Mouse (Mus musculus) heart, embryonic 11.5 days (tissue): ENCODE data around the gene Zfand3. TPM values are rescaled to one million over a fixed set of nuclear protein-coding genes. Genes with fewer than 3 reads are reported as not detected.
A peak's percentile ranks its signal among the peaks of the same experiment; 100 is the strongest.

ENCODE experiments used
- ATAC-seq: fragments of 200-750 bp; cut with Nextera tagmentation; replicated peaks from 2 replicates; pipeline ENCODE4 v1.8.0; 2017; ENCODE audit warnings: moderate library complexity; ENCODE audit not compliant: insufficient number of reproducible peaks, low FRiP score, low TSS enrichment
- H3K27ac ChIP-seq: fragments of 300-500 bp; sonication (generic); 2 replicates; pipeline ENCODE4 v1.5.1; 2014; ENCODE audit warnings: mild to moderate bottlenecking, low read depth, low read length
- H3K27me3 ChIP-seq: fragments of 300-500 bp; sonication (generic); 2 replicates; pipeline ENCODE4 v1.6.1; 2014; ENCODE audit warnings: mild to moderate bottlenecking, low read length, mixed read lengths; ENCODE audit not compliant: control insufficient read depth, insufficient read depth
- H3K36me3 ChIP-seq: fragments of 300-500 bp; sonication (generic); 2 replicates; pipeline ENCODE4 v1.6.1; 2014; ENCODE audit warnings: mild to moderate bottlenecking, low read length, moderate library complexity, mixed read lengths; ENCODE audit not compliant: control insufficient read depth, insufficient read depth
- H3K4me1 ChIP-seq: fragments of 300-500 bp; sonication (generic); 2 replicates; pipeline ENCODE4 v1.6.1; 2014; ENCODE audit warnings: low read length; ENCODE audit not compliant: control insufficient read depth, insufficient read depth
- H3K4me2 ChIP-seq: fragments of 300-500 bp; sonication (generic); 2 replicates; pipeline ENCODE4 v1.6.1; 2014; ENCODE audit warnings: mild to moderate bottlenecking, moderate library complexity
- H3K4me3 ChIP-seq: fragments of 300-500 bp; sonication (generic); 2 replicates; pipeline ENCODE4 v1.5.1; 2014; ENCODE audit warnings: low read depth, low read length
- H3K9ac ChIP-seq: fragments of 300-500 bp; sonication (generic); 2 replicates; pipeline ENCODE4 v1.6.1; 2014; ENCODE audit warnings: mild to moderate bottlenecking, low read depth, low read length, moderate library complexity
- H3K9me3 ChIP-seq: fragments of 300-500 bp; sonication (generic); replicated peaks from 2 replicates; pipeline ENCODE4 v1.6.1; 2016; ENCODE audit warnings: low read length; ENCODE audit not compliant: control insufficient read depth
- WGBS: fragments of 180-500 bp; shearing (Covaris S2); extraction: QIAGEN DNeasy Blood & Tissue Kit; methylation state at CpG from one replicate; pipeline ENCODE4 v1.1.7; 2014; ENCODE audit not compliant: insufficient replicate concordance; 5-methylcytosine and 5-hydroxymethylcytosine counted together
- polyA plus RNA-seq: library from polyadenylated mRNA; unstranded; fragments of >200 nt; fragmentation: Nextera tagmentation; extraction: Ambion mirVana; gene quantifications from 2 replicates; pipeline ENCODE4 v1.2.1, GENCODE M21; 2014

Gene Zfand3
- polyA plus RNA-seq, 1 experiment from 2014 or later: 51.4 TPM

DNA sequence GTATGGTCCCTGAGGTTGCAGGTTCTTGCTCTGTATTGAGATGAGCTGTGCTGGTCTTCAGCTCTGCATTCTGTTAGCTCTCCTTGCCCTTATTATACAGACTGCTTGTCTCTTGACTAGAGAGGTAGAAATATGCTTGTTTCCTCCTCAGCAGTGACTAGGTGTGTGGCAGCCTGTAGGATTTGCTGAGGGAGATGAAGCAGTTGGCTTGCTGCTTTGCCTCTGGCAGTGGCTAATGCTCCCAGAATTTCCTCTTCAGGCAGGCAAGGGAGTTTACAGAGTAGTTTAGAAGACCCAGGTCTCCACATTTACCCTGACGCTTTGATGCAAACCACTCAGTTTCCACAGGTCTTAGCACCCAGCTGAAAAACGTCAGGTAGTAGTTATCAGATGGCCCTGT, 189.1 kb downstream of the Zfand3 start:
- no peak overlapping the region for H3K4me2 ChIP-seq
- peaks cover 88% of the 10 kb centered on the region for H3K4me1 ChIP-seq
- H3K27ac ChIP-seq: no peak overlapping the region
- H3K36me3 ChIP-seq: no peaks in the 10 kb centered on the region
- no peak overlapping the region for H3K9ac ChIP-seq
- WGBS: 39% methylated on average over 2 of the region's 2 CpGs
- H3K4me3 ChIP-seq: no peak overlapping the region
- ATAC-seq: no peak
- H3K27me3 ChIP-seq: no peaks in the 10 kb centered on the region
- no peaks in the 10 kb centered on the region for H3K9me3 ChIP-seq

DNA sequence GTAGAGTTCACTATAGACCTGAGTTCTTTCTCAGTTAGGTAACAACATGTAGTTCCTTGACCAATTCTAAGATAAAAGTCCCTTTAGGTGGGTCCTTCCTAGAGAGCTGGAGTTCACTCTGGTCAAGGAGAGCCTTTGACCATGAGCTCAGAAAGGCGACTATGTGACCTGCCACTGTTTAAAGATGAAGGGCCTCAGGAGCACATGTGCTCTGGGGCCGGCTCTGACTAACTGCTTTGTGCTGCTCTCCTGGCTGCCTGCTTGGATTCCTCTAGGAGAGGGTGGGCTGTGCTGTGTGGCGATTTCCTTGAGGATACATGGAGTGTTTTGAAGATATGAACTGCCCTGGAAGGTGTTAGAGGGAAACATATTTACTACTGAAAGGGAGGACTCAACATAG, 189.6 kb downstream of the Zfand3 start:
- 39% methylated on average over 3 of the region's 3 CpGs for WGBS
- no peak overlapping the region for H3K9ac ChIP-seq

DNA sequence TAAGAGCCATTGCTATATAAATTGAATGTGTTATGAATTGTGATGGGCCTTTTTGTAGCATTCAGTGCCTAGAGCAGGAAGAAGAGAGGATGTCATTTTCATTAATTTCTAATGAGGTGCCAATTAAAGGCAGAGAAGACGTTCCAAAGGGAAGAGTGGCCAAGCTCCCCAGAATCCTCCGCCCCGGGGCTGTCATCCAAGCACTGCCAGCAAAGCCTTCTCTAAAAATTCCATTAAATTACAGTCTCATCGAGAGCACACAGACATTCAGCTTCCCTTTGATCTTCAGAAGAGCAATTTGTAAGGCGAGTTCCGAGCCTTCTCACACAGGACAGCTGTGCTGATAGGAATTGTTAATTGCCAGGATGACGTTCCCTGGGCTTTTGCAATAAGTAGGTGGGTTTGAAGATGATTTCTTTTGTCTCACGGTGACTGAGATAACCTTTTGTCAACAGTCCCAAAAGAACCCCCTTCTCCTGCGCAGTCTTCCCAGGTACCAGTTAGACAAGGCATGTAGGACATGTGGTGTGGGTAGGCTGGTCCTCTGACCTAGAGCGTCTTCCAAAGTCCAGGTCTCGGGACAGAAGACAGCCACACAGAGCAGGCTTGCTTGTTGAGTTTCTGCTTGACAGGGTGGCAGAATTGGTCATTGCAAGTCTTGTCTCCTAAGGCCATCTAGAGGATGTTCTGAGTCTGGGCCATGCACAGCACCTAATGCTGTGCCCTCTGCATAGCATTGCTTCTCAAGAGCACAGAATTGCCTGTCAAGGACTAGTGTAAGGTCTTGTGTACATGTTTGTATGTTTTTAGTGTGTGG, 190.3 kb downstream of the Zfand3 start:
- H3K9ac ChIP-seq: peak overlapping the region; percentile 34; the same call in 1 of the 2 replicates
- no peaks in the 10 kb centered on the region for H3K27me3 ChIP-seq
- H3K4me3 ChIP-seq: no peak overlapping the region
- peak overlapping the region; percentile 84 for H3K27ac ChIP-seq
- no peak for ATAC-seq
- H3K9me3 ChIP-seq: no peaks in the 10 kb centered on the region
- peaks cover 93% of the 10 kb centered on the region for H3K4me1 ChIP-seq
- no peaks in the 10 kb centered on the region for H3K36me3 ChIP-seq
- WGBS: 60% methylated on average over 11 of the region's 11 CpGs
- no peak overlapping the region; the same call in 1 of the 2 replicates for H3K4me2 ChIP-seq

More for the DNA sequence above, 189.6 kb downstream of the Zfand3 start:
- no peaks in the 10 kb centered on the region for H3K36me3 ChIP-seq
- H3K9me3 ChIP-seq: no peaks in the 10 kb centered on the region
- peak overlapping the region; percentile 46; the same call in 1 of the 2 replicates for H3K27ac ChIP-seq
- H3K4me1 ChIP-seq: peaks cover 92% of the 10 kb centered on the region
- H3K27me3 ChIP-seq: no peaks in the 10 kb centered on the region
- no peak overlapping the region for H3K4me3 ChIP-seq
- no peak for ATAC-seq
- no peak overlapping the region for H3K4me2 ChIP-seq

- WGBS: 58% methylated on average over 13 of the region's 21 CpGs
- Histone ChIP-seq H3K9ac (peak overlapping the region; percentile 34; the same call in 1 of the 2 replicates), H3K27me3 (no peaks in the 10 kb centered on the region), H3K27ac (peak overlapping the region; percentile 84), H3K4me2 (peak overlapping the region; percentile 1; the same call in 1 of the 2 replicates), H3K4me1 (peaks cover 94% of the 10 kb centered on the region), H3K9me3 (no peaks in the 10 kb centered on the region), H3K36me3 (no peaks in the 10 kb centered on the region), H3K4me3 (no peak overlapping the region)
- ATAC-seq: no peak
These were observed 191.2 kb downstream of the Zfand3 start for GRCm38 (mm10) chr17:30195591-30196183.

DNA sequence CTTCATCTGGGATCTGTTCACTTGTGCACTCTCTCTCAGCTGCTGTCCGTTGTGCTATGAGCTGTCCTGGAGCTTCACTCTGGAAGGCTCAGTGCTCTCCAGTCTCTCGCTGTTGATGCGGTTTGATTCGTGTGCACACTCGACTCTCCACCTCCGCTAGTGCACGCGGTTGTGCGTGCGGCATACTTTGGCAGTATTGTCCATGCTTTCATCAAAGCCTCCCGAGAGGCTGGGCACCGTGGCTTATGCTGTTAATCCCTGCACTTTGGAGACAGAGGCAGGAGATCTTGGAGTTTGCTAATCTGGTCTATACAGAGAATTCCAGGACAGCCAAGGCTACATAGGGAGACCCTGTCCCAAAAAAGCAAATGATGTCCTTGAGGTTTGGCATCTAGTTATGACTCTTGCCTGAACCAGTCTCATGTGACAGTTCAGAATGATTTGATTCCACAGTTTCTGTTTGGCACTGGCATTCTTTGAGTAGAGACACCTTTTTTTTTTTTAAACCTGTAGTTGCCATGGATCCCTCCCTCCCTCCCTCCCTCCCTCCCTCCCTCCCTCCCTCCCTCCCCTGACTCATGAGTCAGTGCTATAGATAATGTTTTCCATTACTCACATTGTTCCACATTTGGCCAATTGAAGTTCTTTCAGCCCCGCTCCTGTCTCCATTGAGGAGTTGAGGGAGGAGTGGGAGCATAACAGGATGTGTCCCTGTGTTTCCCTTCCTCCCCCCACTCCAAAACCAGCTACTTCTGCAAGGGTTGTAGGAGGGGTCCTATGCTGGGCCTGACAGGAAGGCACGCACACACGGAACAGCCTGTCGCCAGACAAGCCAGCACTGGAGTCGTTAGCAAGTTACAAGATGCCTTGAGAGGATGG, 192.1 kb downstream of the Zfand3 start:
- peak overlapping the region; percentile 87 for H3K27ac ChIP-seq
- no peaks in the 10 kb centered on the region for H3K36me3 ChIP-seq
- peaks cover 95% of the 10 kb centered on the region for H3K4me1 ChIP-seq
- peak overlapping the region; percentile 34 for H3K4me2 ChIP-seq
- H3K27me3 ChIP-seq: no peaks in the 10 kb centered on the region
- H3K9ac ChIP-seq: peak overlapping the region; percentile 34; the same call in 1 of the 2 replicates
- peak; percentile 47; the same call in 1 of the 2 replicates for ATAC-seq
- 62% methylated on average over 17 of the region's 17 CpGs for WGBS
- H3K4me3 ChIP-seq: no peak overlapping the region
- no peaks in the 10 kb centered on the region for H3K9me3 ChIP-seq

DNA sequence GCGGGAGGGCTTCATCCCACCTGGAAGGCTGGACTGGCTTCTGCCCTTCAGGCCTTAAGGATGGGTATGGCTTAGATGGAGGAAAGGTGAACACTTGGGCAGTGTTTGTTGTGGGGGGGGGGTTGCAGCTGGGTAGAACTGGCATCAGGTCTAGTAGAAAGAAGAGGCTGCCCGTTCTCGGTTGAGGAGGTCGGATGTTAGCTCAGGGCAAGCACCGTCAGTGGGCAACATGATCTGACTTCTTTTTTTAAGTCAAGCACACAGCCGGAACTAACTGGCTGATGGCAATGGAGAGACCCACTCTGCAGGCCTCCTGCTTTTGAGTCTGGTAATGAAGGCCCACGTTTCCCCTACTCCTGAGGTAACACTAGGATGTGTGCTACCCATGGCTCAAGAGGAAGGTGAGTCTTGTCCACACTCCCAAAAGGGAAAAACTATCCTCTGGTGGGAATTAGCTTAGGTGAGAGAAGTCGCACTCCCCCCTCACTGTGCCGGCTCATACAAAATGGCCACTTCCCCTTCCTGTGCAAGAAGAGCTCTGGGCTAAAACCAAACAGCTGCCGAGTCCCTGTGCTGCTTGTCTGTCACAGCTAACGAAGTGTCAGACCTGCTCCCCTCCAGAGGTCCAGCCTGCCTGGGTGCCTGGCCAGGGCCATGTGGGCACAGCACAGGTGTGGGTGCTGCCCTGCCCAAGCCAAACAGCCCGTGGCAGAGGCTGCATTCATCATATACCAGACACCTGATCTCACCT, 192.9 kb downstream of the Zfand3 start:
- H3K4me1 ChIP-seq: peaks cover 97% of the 10 kb centered on the region

GRCm38 (mm10) chr17:30198422-30198821, 193.9 kb downstream of the Zfand3 start:
- WGBS: 23% methylated on average over 10 of the region's 10 CpGs
- no peak overlapping the region for H3K4me3 ChIP-seq
- no peak for ATAC-seq
- peak overlapping the region; percentile 11; the same call in 1 of the 2 replicates for H3K9ac ChIP-seq
- no peaks in the 10 kb centered on the region for H3K27me3 ChIP-seq
- peak overlapping the region; percentile 80 for H3K27ac ChIP-seq
- peaks cover 97% of the 10 kb centered on the region for H3K4me1 ChIP-seq
- no peaks in the 10 kb centered on the region for H3K9me3 ChIP-seq
- H3K36me3 ChIP-seq: no peaks in the 10 kb centered on the region
- H3K4me2 ChIP-seq: 0 out of 2 replicates have a peak overlapping the region, but pooled peaks have one; percentile 22

More for the DNA sequence above, 192.9 kb downstream of the Zfand3 start:
- 52% methylated on average over 12 of the region's 12 CpGs for WGBS
- Histone ChIP-seq H3K27me3 (no peaks in the 10 kb centered on the region), H3K9ac (peak overlapping the region; percentile 13; the same call in 1 of the 2 replicates), H3K27ac (peak overlapping the region; percentile 87), H3K4me2 (peak overlapping the region; percentile 34), H3K36me3 (no peaks in the 10 kb centered on the region), H3K4me3 (no peak overlapping the region), H3K9me3 (no peaks in the 10 kb centered on the region)
- ATAC-seq: no peak
